Mouse (Mus musculus) limb, embryonic 14.5 days (tissue): ENCODE measurements around the gene Coq9. TPM values are rescaled to one million over a fixed set of nuclear protein-coding genes. Genes with fewer than 3 reads are reported as not detected.

Experiments
- ATAC-seq: fragments of 200-750 bp; cut with Nextera tagmentation; 2 replicates; pipeline ENCODE4 v1.8.0; 2017; ENCODE audit warnings: low read depth, moderate number of reproducible peaks, moderate TSS enrichment; ENCODE audit not compliant: low FRiP score
- DNase-seq: peaks from one replicate; pipeline ENCODE4 v3.0.0-alpha.2; 2015; ENCODE audit warnings: low spot score
- H3K27ac ChIP-seq: fragments of 300-500 bp; sonication (generic); replicated peaks from 2 replicates; pipeline ENCODE4 v1.5.1; 2014; ENCODE audit warnings: low read depth, mild to moderate bottlenecking, low read length, moderate library complexity, mixed read lengths
- H3K27me3 ChIP-seq: fragments of 300-500 bp; sonication (generic); 2 replicates; pipeline ENCODE4 v1.6.1; 2014; ENCODE audit warnings: low read length, mixed read lengths; ENCODE audit not compliant: control insufficient read depth, insufficient read depth
- H3K36me3 ChIP-seq: fragments of 300-500 bp; sonication (generic); 2 replicates; pipeline ENCODE4 v1.6.1; 2014; ENCODE audit warnings: mild to moderate bottlenecking, low read length, moderate library complexity, mixed read lengths; ENCODE audit not compliant: control insufficient read depth, insufficient read depth
- H3K4me1 ChIP-seq: fragments of 300-500 bp; sonication (generic); 2 replicates; pipeline ENCODE4 v1.6.1; 2014; ENCODE audit warnings: antibody characterized with exemption, low read length, mixed read lengths; ENCODE audit not compliant: control insufficient read depth, insufficient read depth
- H3K4me2 ChIP-seq: fragments of 300-500 bp; sonication (generic); replicated peaks from 2 replicates; pipeline ENCODE4 v1.6.1; 2014; ENCODE audit warnings: low read depth, mild to moderate bottlenecking, low read length, moderate library complexity; ENCODE audit not compliant: severe bottlenecking
- H3K4me3 ChIP-seq: fragments of 300-500 bp; sonication (generic); replicated peaks from 2 replicates; pipeline ENCODE4 v1.5.1; 2014; ENCODE audit warnings: low read length
- H3K9ac ChIP-seq: fragments of 300-500 bp; sonication (generic); 2 replicates; pipeline ENCODE4 v1.6.1; 2014; ENCODE audit warnings: mild to moderate bottlenecking, low read depth, low read length, moderate library complexity; ENCODE audit not compliant: severe bottlenecking
- H3K9me3 ChIP-seq: fragments of 300-500 bp; sonication (generic); 2 replicates; pipeline ENCODE4 v1.6.1; 2016; ENCODE audit warnings: low read length; ENCODE audit not compliant: control insufficient read depth
- POLR2A ChIP-seq: fragments of 200-500 bp; IDR thresholded peaks from 2 replicates; pipeline ENCODE4 v1.8.0; 2012; ENCODE audit warnings: inconsistent platforms, mild to moderate bottlenecking, moderate library complexity, borderline replicate concordance; ENCODE audit not compliant: insufficient read depth, insufficient read length; ENCODE audit errors: extremely low read depth
- WGBS: fragments of 180-500 bp; shearing (Covaris S2); extraction: QIAGEN DNeasy Blood & Tissue Kit; methylation state at CpG from one replicate; pipeline ENCODE4 v1.1.7; 2014; 5-methylcytosine and 5-hydroxymethylcytosine counted together
- polyA plus RNA-seq, 2 experiments: library from polyadenylated mRNA; depleted of rRNA in 1 of 2; stranded (reverse) in 1 of 2; unstranded in 1 of 2; fragments of >200 nt; fragmentation: Nextera tagmentation in 1 of 2; extraction: Ambion mirVana in 1 of 2; gene quantifications; 2 replicates each; pipeline versions ENCODE4 v1.2.1 to v1.2.3; 2012 to 2014

The Coq9 gene
- polyA plus RNA-seq, 2 experiments, result 72.4 to 84.5 TPM

DNA sequence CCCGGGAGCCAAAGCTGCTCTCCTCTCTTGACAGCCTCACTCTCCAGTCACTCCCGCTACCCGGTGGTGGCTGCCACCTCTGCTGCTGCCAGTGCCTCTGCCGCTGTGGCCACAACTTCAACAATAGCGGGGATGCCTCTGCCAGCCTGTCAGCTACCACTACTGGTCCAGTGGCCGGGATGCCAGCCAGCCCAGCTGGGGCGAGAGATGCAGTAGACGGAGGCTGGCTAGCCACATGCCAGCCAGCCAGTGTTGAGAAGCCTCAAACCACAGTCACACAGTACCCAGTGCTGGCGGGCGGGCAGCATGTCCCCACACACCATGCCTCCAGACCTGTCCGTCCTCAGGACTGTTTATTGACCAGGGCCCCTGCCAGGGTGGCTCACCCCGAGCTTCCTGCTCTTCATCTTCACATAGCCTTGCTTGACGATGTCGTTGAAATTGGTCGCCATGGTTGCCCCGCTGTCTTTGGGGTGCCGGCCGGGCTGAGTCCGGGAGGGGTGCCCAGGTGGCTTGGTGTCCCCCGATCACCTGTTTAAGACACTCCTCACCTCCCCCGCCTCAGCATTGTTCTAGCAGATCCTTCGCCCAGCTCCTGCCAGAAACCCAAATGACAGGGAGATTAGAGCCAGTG is 32.5 kb downstream of the Coq9 start:
- Histone ChIP-seq H3K9me3 (no peaks in the 10 kb centered on the region), H3K4me1 (peaks cover 44% of the 10 kb centered on the region), H3K9ac (peak overlapping the region; percentile 57), H3K27me3 (peaks cover 3% of the 10 kb centered on the region; the same call in 1 of the 2 replicates), H3K36me3 (peaks cover 16% of the 10 kb centered on the region), H3K4me3 (peak overlapping the region; percentile 51), H3K4me2 (peak overlapping the region; percentile 95), H3K27ac (no peak overlapping the region; the same call in 1 of the 2 replicates)
- no peak for DNase-seq
- ATAC-seq, result peak; percentile 5; the same call in 1 of the 2 replicates
- WGBS, result 10% methylated on average over 20 of the region's 22 CpGs
- TF ChIP-seq POLR2A, result no peak

DNA sequence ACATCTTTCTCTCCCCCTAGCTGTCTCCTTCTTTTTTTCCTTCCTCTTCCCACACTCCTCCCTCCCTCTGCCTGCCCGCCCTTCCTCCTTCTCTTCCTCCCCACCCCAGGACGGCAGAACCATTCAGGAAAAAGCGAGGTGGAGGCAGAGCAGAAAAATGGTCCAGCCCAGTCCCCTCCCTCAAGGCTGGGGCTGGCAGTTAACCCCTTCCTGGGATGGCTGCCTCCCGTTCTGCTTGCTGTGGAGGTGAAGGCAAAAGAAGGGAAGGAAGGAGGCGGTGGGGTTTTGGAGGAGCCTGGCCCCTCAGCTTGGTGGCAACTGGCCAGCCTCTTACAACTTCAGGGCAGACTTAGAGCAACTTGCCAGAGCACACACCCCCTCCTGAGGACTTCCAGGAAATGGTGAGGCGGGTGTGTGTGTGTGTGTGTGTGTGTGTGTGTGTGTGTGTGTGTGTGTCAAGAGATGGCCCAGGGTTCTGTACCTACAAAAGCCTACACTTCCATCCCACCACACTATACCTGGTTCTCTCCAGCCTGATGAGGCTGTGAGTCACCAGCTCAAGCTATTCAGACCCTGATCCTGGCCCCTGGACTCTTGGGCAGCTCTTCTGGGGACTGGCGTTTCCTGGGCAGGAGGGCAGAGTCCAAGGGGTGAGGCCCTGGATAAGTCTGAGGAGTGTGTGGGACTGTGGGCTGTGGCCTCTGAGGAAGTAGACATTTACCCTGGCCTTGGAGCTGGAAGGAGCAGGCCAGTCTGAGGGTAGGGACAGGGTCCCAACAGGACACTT is 33.2 kb downstream of the Coq9 start:
- peaks cover 3% of the 10 kb centered on the region; the same call in 1 of the 2 replicates for H3K27me3 ChIP-seq
- no peaks in the 10 kb centered on the region for H3K9me3 ChIP-seq
- 0% methylated on average over 7 of the region's 7 CpGs for WGBS
- H3K4me3 ChIP-seq, result peak overlapping the region; percentile 51
- no peak for TF ChIP-seq POLR2A
- H3K9ac ChIP-seq, result peak overlapping the region; percentile 57
- DNase-seq (peak; percentile 83), ATAC-seq (peak; percentile 83)
- peak overlapping the region; percentile 95 for H3K4me2 ChIP-seq
- peaks cover 9% of the 10 kb centered on the region for H3K36me3 ChIP-seq
- H3K27ac ChIP-seq, result peak overlapping the region; percentile 33
- peaks cover 46% of the 10 kb centered on the region for H3K4me1 ChIP-seq

DNA sequence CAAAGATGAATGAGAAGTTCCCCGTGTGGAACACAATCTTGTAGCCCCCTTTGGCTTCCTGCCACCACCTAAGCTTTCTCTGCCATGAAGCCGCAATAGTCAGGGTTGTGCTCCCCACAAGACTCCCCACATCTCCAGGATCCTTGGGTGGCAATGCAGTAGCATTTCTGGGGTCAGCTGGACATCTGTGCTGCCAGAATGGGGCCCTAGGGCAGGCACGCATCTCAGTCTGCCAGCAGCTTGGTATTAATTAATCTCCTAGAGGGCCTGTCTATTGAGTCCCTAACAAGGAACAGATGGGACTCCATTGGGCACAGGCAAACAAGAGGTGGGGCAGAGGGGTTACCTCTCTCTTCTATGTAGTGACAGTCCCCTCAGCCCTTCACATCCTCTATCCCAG is 34.0 kb downstream of the Coq9 start:
- peaks cover 51% of the 10 kb centered on the region for H3K4me1 ChIP-seq
- no peak for DNase-seq

DNA sequence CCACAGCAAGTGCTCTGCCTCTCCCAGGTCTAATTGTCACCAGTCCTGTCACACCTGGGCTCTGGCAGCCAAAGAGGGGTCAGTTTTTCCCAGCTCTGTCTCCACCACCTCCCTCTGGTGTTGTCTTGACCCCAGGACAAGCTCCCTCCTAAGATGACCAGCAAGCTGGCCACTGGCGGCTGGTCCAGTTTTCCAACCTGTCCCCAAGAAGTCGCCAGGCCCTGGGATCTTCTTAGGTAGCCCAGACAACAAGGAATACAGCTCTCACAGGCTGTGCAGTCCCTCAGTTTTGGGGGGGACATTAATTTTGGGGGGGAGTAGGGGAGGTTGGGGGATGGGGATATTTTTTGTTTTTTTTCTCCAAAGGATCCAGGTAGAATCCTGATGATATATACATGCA is 34.5 kb downstream of the Coq9 start:
- H3K4me1 ChIP-seq, result peaks cover 51% of the 10 kb centered on the region
- ATAC-seq, result no peak
- 62% methylated on average over 2 of the region's 2 CpGs for WGBS

More for the DNA sequence above, 34.0 kb downstream of the Coq9 start:
- no peak for ATAC-seq
- H3K27ac ChIP-seq, result no peak overlapping the region
- H3K9me3 ChIP-seq, result no peaks in the 10 kb centered on the region
- peaks cover 3% of the 10 kb centered on the region; the same call in 1 of the 2 replicates for H3K27me3 ChIP-seq
- WGBS, result 26% methylated on average over 3 of the region's 3 CpGs
- TF ChIP-seq POLR2A, result no peak
- 0 out of 2 replicates have a peak overlapping the region, but pooled peaks have one; percentile 9 for H3K4me2 ChIP-seq
- H3K4me3 ChIP-seq, result no peak overlapping the region
- H3K36me3 ChIP-seq, result peaks cover 2% of the 10 kb centered on the region; the same call in 1 of the 2 replicates
- H3K9ac ChIP-seq, result 0 out of 2 replicates have a peak overlapping the region, but pooled peaks have one; percentile 7

DNA sequence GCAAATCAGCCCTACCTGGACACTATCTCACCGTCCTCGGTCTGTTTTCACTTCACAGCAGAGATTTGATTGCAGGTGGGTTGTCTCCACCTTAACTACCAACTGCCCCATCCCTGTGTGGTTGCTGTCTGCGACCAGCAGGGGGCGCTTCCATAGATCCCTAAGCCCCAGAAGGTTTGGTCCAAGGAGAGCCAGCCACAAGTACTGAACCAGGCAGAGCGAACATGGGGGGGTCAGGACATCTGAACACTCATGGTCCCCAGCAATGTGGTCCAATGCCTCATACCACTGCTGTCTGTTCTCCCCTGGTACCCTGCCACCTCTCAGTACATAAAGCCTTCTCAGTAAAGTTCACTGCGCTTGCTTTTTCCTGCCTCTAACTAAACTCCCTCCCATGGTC is 36.2 kb downstream of the Coq9 start:
- peaks cover 51% of the 10 kb centered on the region for H3K4me1 ChIP-seq
- no peak for TF ChIP-seq POLR2A
- peak overlapping the region; percentile 95; the same call in 1 of the 2 replicates for H3K4me2 ChIP-seq
- no peak overlapping the region for H3K27ac ChIP-seq
- peaks cover 3% of the 10 kb centered on the region; the same call in 1 of the 2 replicates for H3K27me3 ChIP-seq
- ATAC-seq (no peak), DNase-seq (peak; percentile 71)
- no peaks in the 10 kb centered on the region for H3K9me3 ChIP-seq
- no peaks in the 10 kb centered on the region for H3K36me3 ChIP-seq
- H3K9ac ChIP-seq, result no peak overlapping the region
- WGBS, result 11% methylated on average over 6 of the region's 6 CpGs
- H3K4me3 ChIP-seq, result 0 out of 2 replicates have a peak overlapping the region, but pooled peaks have one; percentile 71

More for the DNA sequence above, 34.5 kb downstream of the Coq9 start:
- Histone ChIP-seq H3K36me3 (no peaks in the 10 kb centered on the region; the same call in 1 of the 2 replicates), H3K9ac (no peak overlapping the region), H3K27ac (no peak overlapping the region), H3K27me3 (peaks cover 3% of the 10 kb centered on the region; the same call in 1 of the 2 replicates), H3K4me3 (no peak overlapping the region), H3K9me3 (no peaks in the 10 kb centered on the region), H3K4me2 (no peak overlapping the region)
- DNase-seq, result no peak
- no peak for TF ChIP-seq POLR2A
